Mouse (Mus musculus) MEL (cell line): ENCODE results near the gene Pin1.

Source experiments
- POLR2A ChIP-seq, 2 experiments: IDR thresholded peaks; 2 replicates each; pipeline ENCODE4 v1.6.1; 2011 to 2012; ENCODE audit warnings: low read length in 2 of 2, mild to moderate bottlenecking in 2 of 2, control low read depth in 1 of 2, improper control_type of control experiment in 1 of 2, low read depth in 1 of 2, moderate library complexity in 1 of 2; ENCODE audit not compliant: control insufficient read depth in 1 of 2, insufficient read depth in 1 of 2, poor library complexity in 1 of 2
- ZC3H11A ChIP-seq: IDR thresholded peaks from 2 replicates; pipeline ENCODE4 v1.6.1; 2012; ENCODE audit warnings: low read depth, mild to moderate bottlenecking, inconsistent platforms, low read length, improper control_type of control experiment

GRCm38 (mm10) chr9:20689403-20689802 is 37.5 kb downstream of the Pin1 start:
- TF ChIP-seq ZC3H11A (no peak), POLR2A (IDR thresholded peaks at IDR 0.05; ENCODE audit: control insufficient read depth in 1 of 2, insufficient read depth in 1 of 2, low read depth in 1 of 2, low read length in 2 of 2, poor library complexity in 1 of 2) (no peak)
